Mouse (Mus musculus) adrenal gland, adult 2 months (tissue): ENCODE results near the gene Gjc2. TPM values are rescaled to one million over a fixed set of nuclear protein-coding genes. Genes with fewer than 3 reads are reported as not detected.

Source experiments
- polyA plus RNA-seq: library from polyadenylated mRNA; depleted of rRNA; stranded (reverse); fragments of >200 nt; gene quantifications from 2 replicates; pipeline ENCODE4 v1.2.3, GENCODE M21; 2012; rRNA removed
- total RNA-seq, 2 experiments: library from RNA; stranded (reverse); gene quantifications; 2 replicates each; pipeline ENCODE4 v1.2.3; 2021

Gjc2 gene
- total and polyA plus RNA-seq, 3 experiments, result 0.29 to 3.0 (median 1.5) TPM

Other genes starting within 250 kb of the Gjc2 start
- 100 to 1,000 TPM; 143 to 198 TPM for gene Rnf187, start 244.3 kb downstream of the Gjc2 start, total RNA-seq
- 545 and 648 TPM in 2 replicates for gene Rnf187, start 244.3 kb downstream of the Gjc2 start, polyA plus RNA-seq
- 1 to 10 TPM; 2.5 to 8.2 TPM for gene Hist3h2ba, start 234.3 kb downstream of the Gjc2 start, total RNA-seq
- gene Hist3h2ba, start 234.3 kb downstream of the Gjc2 start, polyA plus RNA-seq, result 5.1 and 9.1 TPM in 2 replicates
- 10 to 100 TPM; 13.5 to 26.3 TPM for gene Hist3h2a, start 228.5 kb downstream of the Gjc2 start, total RNA-seq
- gene Hist3h2a, start 228.5 kb downstream of the Gjc2 start, polyA plus RNA-seq, result 15.4 and 19.1 TPM in 2 replicates
- gene Trim17, start 228.5 kb downstream of the Gjc2 start, total RNA-seq, result under 1 TPM; 0.17 TPM
- gene Trim17, start 228.5 kb downstream of the Gjc2 start, polyA plus RNA-seq, result 0.18 and 0.36 TPM in 2 replicates
- 10 to 100 TPM; 21.3 to 23.4 TPM for gene Trim11, start 205.1 kb downstream of the Gjc2 start, total RNA-seq
- gene Trim11, start 205.1 kb downstream of the Gjc2 start, polyA plus RNA-seq, result 45.2 and 45.7 TPM in 2 replicates
- gene Obscn, start 46.8 kb downstream of the Gjc2 start, total RNA-seq, result 1 to 10 TPM in 1 of 2 experiments, under 1 TPM in 1; 0.92 to 1.5 TPM
- 5.5 and 7.8 TPM in 2 replicates for gene Obscn, start 46.8 kb downstream of the Gjc2 start, polyA plus RNA-seq
- 10 to 100 TPM; 16.5 to 21.9 TPM for gene Iba57, start 19.5 kb downstream of the Gjc2 start, total RNA-seq
- 15.5 and 16.0 TPM in 2 replicates for gene Iba57, start 19.5 kb downstream of the Gjc2 start, polyA plus RNA-seq
- gene Guk1, start 9.0 kb upstream of the Gjc2 start, total RNA-seq, result 10 to 100 TPM; 48.2 to 72.0 TPM
- gene Guk1, start 9.0 kb upstream of the Gjc2 start, polyA plus RNA-seq, result 80.0 and 95.2 TPM in 2 replicates
- gene Mrpl55, start 19.3 kb upstream of the Gjc2 start, total RNA-seq, result 10 to 100 TPM; 47.5 to 61.8 TPM
- 56.4 and 64.8 TPM in 2 replicates for gene Mrpl55, start 19.3 kb upstream of the Gjc2 start, polyA plus RNA-seq
- gene 2310033P09Rik, start 25.1 kb upstream of the Gjc2 start, total RNA-seq, result 10 to 100 TPM; 22.5 to 26.0 TPM
- 14.1 and 15.1 TPM in 2 replicates for gene 2310033P09Rik, start 25.1 kb upstream of the Gjc2 start, polyA plus RNA-seq
- gene Arf1, start 45.1 kb upstream of the Gjc2 start, total RNA-seq, result 100 to 1,000 TPM; 436 to 451 TPM
- 456 and 530 TPM in 2 replicates for gene Arf1, start 45.1 kb upstream of the Gjc2 start, polyA plus RNA-seq
- gene Wnt3a, start 107.5 kb upstream of the Gjc2 start, total RNA-seq, result not detected
- not detected in 2 replicates for gene Wnt3a, start 107.5 kb upstream of the Gjc2 start, polyA plus RNA-seq
- 1 to 10 TPM in 1 of 2 experiments, under 1 TPM in 1; 0.58 to 2.7 TPM for gene Wnt9a, start 123.7 kb upstream of the Gjc2 start, total RNA-seq
- gene Wnt9a, start 123.7 kb upstream of the Gjc2 start, polyA plus RNA-seq, result 2.4 and 2.6 TPM in 2 replicates
- not detected for gene Prss38, start 192.4 kb upstream of the Gjc2 start, total RNA-seq
- gene Prss38, start 192.4 kb upstream of the Gjc2 start, polyA plus RNA-seq, result not detected in 2 replicates